Mouse (Mus musculus): ENCODE measurements at regions not wholly inside any gene's neighbourhood (a gene's known extent, or its start where the extent isn't known, plus 50 kb on each side); places are given as distances from the start of the nearest gene placed in this dataset.

GRCm38 (mm10) chr3:52520609-52520947 lies 252.4 kb downstream of the Foxo1 start:
- TF ChIP-seq CTCF (conservative IDR thresholded peaks at IDR 0.05; ENCODE audit: low read length) = no peak
- no peak for TF ChIP-seq NANOG (IDR thresholded peaks at IDR 0.05; ENCODE audit: borderline replicate concordance, low read length)
